Mouse (Mus musculus) skeletal muscle tissue, adult 2 months (tissue): ENCODE data around the gene Pkm.

Experiments used
- DNase-seq: peaks from one replicate; pipeline ENCODE4 v3.0.0-alpha.2; 2012; ENCODE audit warnings: low read depth, low spot score

Pkm gene

GRCm38 (mm10) chr9:59655958-59656634 lies at the start of gene Pkm:
Gene Pkm, plus strand, starts transcription at chr9:59656368.
- peak; percentile 100 for DNase-seq

- no peak for DNase-seq
Observed at GRCm38 (mm10) chr9:59610950-59611349, 45.2 kb upstream of the Pkm start.

GRCm38 (mm10) chr9:59615797-59616196 lies 40.4 kb upstream of the Pkm start:
- DNase-seq, result no peak

- peak; percentile 100 for DNase-seq
Observed at GRCm38 (mm10) chr9:59616622-59617306, 39.4 kb upstream of the Pkm start, which contains the start of gene Parp6. Gene Parp6, plus strand, starts transcription at chr9:59617284.

GRCm38 (mm10) chr9:59617307-59617973 lies 38.7 kb upstream of the Pkm start:
- DNase-seq, result no peak

GRCm38 (mm10) chr9:59638372-59638771 lies 17.8 kb upstream of the Pkm start:
- no peak for DNase-seq

- DNase-seq, result no peak
Observed at GRCm38 (mm10) chr9:59639936-59640335, 16.2 kb upstream of the Pkm start.

- no peak for DNase-seq
Observed at GRCm38 (mm10) chr9:59641320-59641719, 14.8 kb upstream of the Pkm start.

- DNase-seq, result no peak
Observed at GRCm38 (mm10) chr9:59649911-59650310, 6.3 kb upstream of the Pkm start.

- no peak for DNase-seq
Observed at GRCm38 (mm10) chr9:59653371-59653770, 2.8 kb upstream of the Pkm start.

GRCm38 (mm10) chr9:59654450-59654983 lies 1.7 kb upstream of the Pkm start:
- no peak for DNase-seq

GRCm38 (mm10) chr9:59656635-59657617 lies 758 bp downstream of the Pkm start:
- DNase-seq, result peak; percentile 83

GRCm38 (mm10) chr9:59658146-59658545 lies 2.0 kb downstream of the Pkm start:
- DNase-seq, result no peak

- peak; percentile 90 for DNase-seq
Observed at GRCm38 (mm10) chr9:59659036-59660026, 3.2 kb downstream of the Pkm start.

GRCm38 (mm10) chr9:59660421-59660820 lies 4.3 kb downstream of the Pkm start:
- DNase-seq, result peak; percentile 75

- no peak for DNase-seq
Observed at GRCm38 (mm10) chr9:59661298-59661975, 5.3 kb downstream of the Pkm start.

- DNase-seq, result no peak
Observed at GRCm38 (mm10) chr9:59663226-59663625, 7.1 kb downstream of the Pkm start.

- no peak for DNase-seq
Observed at GRCm38 (mm10) chr9:59663957-59664356, 7.8 kb downstream of the Pkm start.

- DNase-seq, result no peak
Observed at GRCm38 (mm10) chr9:59664664-59665256, 8.6 kb downstream of the Pkm start.
